In genomic region chr9:82247695-82248445, GRCm38 (mm10) we compare ENCODE assay signal across 9 mouse cellular contexts.
DNase-seq lines count a peak whose midpoint lies in the region; ATAC-seq and TF ChIP-seq lines count a peak whose summit lies in the region.
"Had no signal": no experiment of that assay in that cellular context is flagged by ENCODE, and none has a peak within 500 bp of the region (broad histone marks: within the 10 kb centered on the region; RNA-seq: fewer than 3 reads in every experiment).

No protein-coding gene starts in this region.

- no peak for TF ChIP-seq POLR2A in kidney, adult 2 months (IDR thresholded peaks at IDR 0.05; ENCODE audit: low read depth, low read length)

- H3K27me3 ChIP-seq in kidney, adult 2 months (replicated peaks; ENCODE audit: control insufficient read depth, insufficient read depth, low read length) = no peaks in the 10 kb centered on the region
- no peaks in the 10 kb centered on the region for H3K27me3 ChIP-seq in embryonic facial prominence, embryonic 11.5 days (ENCODE audit: control insufficient read depth, insufficient read depth, low read length)
- H3K27me3 ChIP-seq: neural tube, embryonic 12.5 days had no signal

- no peak overlapping the region for H3K4me3 ChIP-seq in kidney, adult 2 months (ENCODE audit: insufficient read depth, low read depth, low read length)
- H3K4me3 ChIP-seq in embryonic facial prominence, embryonic 11.5 days (ENCODE audit: low read depth, low read length) = no peak overlapping the region
- H3K4me3 ChIP-seq: neural tube, embryonic 12.5 days had no signal

- 77% methylated on average over 7 of the region's 7 CpGs for WGBS in kidney, adult 2 months
- 80% methylated on average over 7 of the region's 7 CpGs for WGBS in embryonic facial prominence, embryonic 11.5 days

- no peaks in the 10 kb centered on the region for H3K36me3 ChIP-seq in kidney, adult 2 months (ENCODE audit: control insufficient read depth, insufficient read depth, low read length)
- H3K36me3 ChIP-seq in embryonic facial prominence, embryonic 11.5 days (replicated peaks; ENCODE audit: control insufficient read depth, insufficient read depth, low read depth, low read length) = no peaks in the 10 kb centered on the region
- H3K36me3 ChIP-seq: neural tube, embryonic 12.5 days had no signal

- no peaks in the 10 kb centered on the region for H3K4me1 ChIP-seq in kidney, adult 2 months (ENCODE audit: control insufficient read depth, insufficient read depth, low read length)
- no peaks in the 10 kb centered on the region for H3K4me1 ChIP-seq in embryonic facial prominence, embryonic 11.5 days (ENCODE audit: control insufficient read depth, insufficient read depth, low read length)
- H3K4me1 ChIP-seq: neural tube, embryonic 12.5 days had no signal

- H3K9ac ChIP-seq in embryonic facial prominence, embryonic 11.5 days (replicated peaks; ENCODE audit: low read length) = no peak overlapping the region
- H3K9ac ChIP-seq: neural tube, embryonic 12.5 days had no signal

- DNase-seq in adrenal gland, postnatal 14 days = peak; percentile 20
- no peak for DNase-seq in adrenal gland, postnatal 25 days
- DNase-seq in kidney, adult 2 months = peak; percentile 0
- no peak for DNase-seq in kidney, adult 11 months
- peak; percentile 52 for DNase-seq in A20 (ENCODE audit: low read depth, low spot score)
- DNase-seq in embryonic facial prominence, embryonic 11.5 days (ENCODE audit: low spot score) = peak; percentile 47
- DNase-seq in right cerebral cortex, postnatal 4 days = no peak
- DNase-seq in spleen, adult 18-20 months = no peak

- no peak overlapping the region for H3K4me2 ChIP-seq in embryonic facial prominence, embryonic 11.5 days (ENCODE audit: low read depth, low read length)
- H3K4me2 ChIP-seq: neural tube, embryonic 12.5 days had no signal

- TF ChIP-seq CTCF in kidney, adult 2 months (conservative IDR thresholded peaks at IDR 0.05; ENCODE audit: insufficient read depth, insufficient read length, low read depth, low read length) = peak; percentile 37; the same call in 1 of the 2 replicates

- ATAC-seq in embryonic facial prominence, embryonic 11.5 days (replicated peaks; ENCODE audit: insufficient number of reproducible peaks, low FRiP score, low TSS enrichment, low read depth) = no peak; the same call in 1 of the 2 replicates

- H3K9me3 ChIP-seq in embryonic facial prominence, embryonic 11.5 days (replicated peaks; ENCODE audit: control insufficient read depth, low read length) = no peaks in the 10 kb centered on the region
- H3K9me3 ChIP-seq: neural tube, embryonic 12.5 days had no signal

- H3K27ac ChIP-seq in kidney, adult 2 months (ENCODE audit: insufficient read depth, low read depth, low read length) = no peak overlapping the region
- no peak overlapping the region for H3K27ac ChIP-seq in embryonic facial prominence, embryonic 11.5 days (replicated peaks; ENCODE audit: low read depth, low read length)
- H3K27ac ChIP-seq: neural tube, embryonic 12.5 days had no signal

Comparison
In these comparisons a context has a peak if more than half of its experiments do, and no peak if none do; other contexts are left out.
1. DNase-seq: peak in adrenal gland, postnatal 14 days (single experiment), kidney, adult 2 months (single experiment), A20 (single experiment) and embryonic facial prominence, embryonic 11.5 days (single experiment); none in adrenal gland, postnatal 25 days (single experiment), kidney, adult 11 months (single experiment), right cerebral cortex, postnatal 4 days (single experiment) and spleen, adult 18-20 months (0 of 2).